Mouse (Mus musculus) left cerebral cortex, postnatal 14 days (tissue): ENCODE data around the gene Nxph1. TPM values are rescaled to one million over a fixed set of nuclear protein-coding genes. Genes with fewer than 3 reads are reported as not detected.

Source experiments
- DNase-seq, 2 experiments: peaks; one replicate each; pipeline ENCODE4 v3.0.0; 2021 to 2022; ENCODE audit warnings: low spot score in 2 of 2, mixed read lengths in 1 of 2
- intact Hi-C: fragments of 180-260 bp; cut with DNase I; formaldehyde crosslinking; loops from one replicate; pipeline ENCODE4 v1.15.1; 2025
- total RNA-seq, 2 experiments: library from RNA; stranded (reverse); gene quantifications; 2 replicates each; pipeline ENCODE4 v1.2.3; 2021

Nxph1 gene
- total RNA-seq, 2 experiments from 2014 or later: 54.1 TPM

GRCm38 (mm10) chr6:9077793-9078689 is 129.8 kb downstream of the Nxph1 start:
- intact Hi-C loops: no loop called here

GRCm38 (mm10) chr6:9083851-9084250 is 135.6 kb downstream of the Nxph1 start:
- intact Hi-C loops: no loop called here
- DNase-seq: no peak

More at GRCm38 (mm10) chr6:9077793-9078689, 129.8 kb downstream of the Nxph1 start:
- peak; percentile 55 to 81 for DNase-seq

- intact Hi-C loops: no loop called here
- no peak for DNase-seq
Measured at GRCm38 (mm10) chr6:9097345-9097744, 149.1 kb downstream of the Nxph1 start.

GRCm38 (mm10) chr6:9107366-9107765 is 159.1 kb downstream of the Nxph1 start:
- DNase-seq: no peak
- intact Hi-C loops: no loop called here

GRCm38 (mm10) chr6:9119136-9119535 is 170.9 kb downstream of the Nxph1 start:
- intact Hi-C loops: no loop called here
- no peak for DNase-seq

- intact Hi-C loops: no loop called here
- no peak for DNase-seq
Measured at GRCm38 (mm10) chr6:9124321-9124914, 176.2 kb downstream of the Nxph1 start.

GRCm38 (mm10) chr6:9133589-9134279 is 185.5 kb downstream of the Nxph1 start:
- intact Hi-C loops: no loop called here
- DNase-seq: no peak

GRCm38 (mm10) chr6:9147966-9148365 is 199.7 kb downstream of the Nxph1 start:
- intact Hi-C loops: no loop called here
- no peak for DNase-seq

GRCm38 (mm10) chr6:9149791-9150190 is 201.6 kb downstream of the Nxph1 start:
- DNase-seq: no peak
- intact Hi-C loops: no loop called here

- intact Hi-C loops: no loop called here
- no peak for DNase-seq
Measured at GRCm38 (mm10) chr6:9159191-9159590, 211.0 kb downstream of the Nxph1 start.

- DNase-seq: no peak
- intact Hi-C loops: no loop called here
Measured at GRCm38 (mm10) chr6:9182477-9182876, 234.2 kb downstream of the Nxph1 start.

GRCm38 (mm10) chr6:9210730-9211129 is 262.5 kb downstream of the Nxph1 start:
- intact Hi-C loops: no loop called here

GRCm38 (mm10) chr6:9220724-9221453 is 272.7 kb downstream of the Nxph1 start:
- intact Hi-C loops: no loop called here
- DNase-seq: no peak

More at GRCm38 (mm10) chr6:9210730-9211129, 262.5 kb downstream of the Nxph1 start:
- DNase-seq: peak in 1 of 2 experiments; percentile 4

- intact Hi-C loops: loop anchor here (10.0 kb wide), 1 partner anchor 280 kb away; no protein-coding TSS in a partner anchor
- DNase-seq: peak in 1 of 2 experiments; percentile 19
Measured at GRCm38 (mm10) chr6:9234802-9235201, 286.6 kb downstream of the Nxph1 start.

GRCm38 (mm10) chr6:9267998-9268397 is 319.8 kb downstream of the Nxph1 start:
- intact Hi-C loops: no loop called here
- no peak for DNase-seq

Other genes starting within 250 kb of the Nxph1 start
- gene Ica1, start 169.9 kb upstream of the Nxph1 start, total RNA-seq: 10 to 100 TPM; 63.2 to 70.0 TPM